Mouse (Mus musculus) embryonic facial prominence, embryonic 14.5 days (tissue): ENCODE results near the gene Gtf2i. TPM values are rescaled to one million over a fixed set of nuclear protein-coding genes. Genes with fewer than 3 reads are reported as not detected.

Experiments used
- ATAC-seq: fragments of 200-750 bp; cut with Nextera tagmentation; 2 replicates; pipeline ENCODE4 v1.8.0; 2017; ENCODE audit warnings: low read depth, moderate number of reproducible peaks, moderate TSS enrichment
- DNase-seq: peaks from one replicate; pipeline ENCODE4 v3.0.0-alpha.2; 2015; ENCODE audit warnings: low spot score
- H3K27ac ChIP-seq: fragments of 300-500 bp; sonication (generic); replicated peaks from 2 replicates; pipeline ENCODE4 v1.5.1; 2014; ENCODE audit warnings: low read depth, mild to moderate bottlenecking, low read length, moderate library complexity
- H3K27me3 ChIP-seq: fragments of 300-500 bp; sonication (generic); replicated peaks from 2 replicates; pipeline ENCODE4 v1.6.1; 2014; ENCODE audit warnings: low read length; ENCODE audit not compliant: control insufficient read depth, insufficient read depth
- H3K36me3 ChIP-seq: fragments of 300-500 bp; sonication (generic); 2 replicates; pipeline ENCODE4 v1.6.1; 2014; ENCODE audit warnings: low read length, mixed read lengths; ENCODE audit not compliant: control insufficient read depth, insufficient read depth
- H3K4me1 ChIP-seq: fragments of 300-500 bp; sonication (generic); 2 replicates; pipeline ENCODE4 v1.6.1; 2014; ENCODE audit warnings: antibody characterized with exemption, low read length; ENCODE audit not compliant: control insufficient read depth, insufficient read depth
- H3K4me2 ChIP-seq: fragments of 300-500 bp; sonication (generic); 2 replicates; pipeline ENCODE4 v1.6.1; 2014; ENCODE audit warnings: low read depth, mild to moderate bottlenecking, low read length, moderate library complexity, mixed read lengths
- H3K4me3 ChIP-seq: fragments of 300-500 bp; sonication (generic); 2 replicates; pipeline ENCODE4 v1.5.1; 2014; ENCODE audit warnings: low read depth, mild to moderate bottlenecking, low read length
- H3K9ac ChIP-seq: fragments of 300-500 bp; sonication (generic); 2 replicates; pipeline ENCODE4 v1.6.1; 2014; ENCODE audit warnings: low read depth, mild to moderate bottlenecking, low read length, moderate library complexity, mixed read lengths
- H3K9me3 ChIP-seq: fragments of 300-500 bp; sonication (generic); 2 replicates; pipeline ENCODE4 v1.6.1; 2016; ENCODE audit warnings: low read length; ENCODE audit not compliant: control insufficient read depth
- WGBS: fragments of 180-500 bp; shearing (Covaris S2); extraction: QIAGEN DNeasy Blood & Tissue Kit; methylation state at CpG from one replicate; pipeline ENCODE4 v1.1.7; 2014; 5-methylcytosine and 5-hydroxymethylcytosine counted together
- polyA plus RNA-seq: library from polyadenylated mRNA; unstranded; fragments of >200 nt; fragmentation: Nextera tagmentation; extraction: Ambion mirVana; gene quantifications from 2 replicates; pipeline ENCODE4 v1.2.1, GENCODE M21; 2014

Gene Gtf2i
- polyA plus RNA-seq, 1 experiment from 2014 or later: 141 TPM

DNA sequence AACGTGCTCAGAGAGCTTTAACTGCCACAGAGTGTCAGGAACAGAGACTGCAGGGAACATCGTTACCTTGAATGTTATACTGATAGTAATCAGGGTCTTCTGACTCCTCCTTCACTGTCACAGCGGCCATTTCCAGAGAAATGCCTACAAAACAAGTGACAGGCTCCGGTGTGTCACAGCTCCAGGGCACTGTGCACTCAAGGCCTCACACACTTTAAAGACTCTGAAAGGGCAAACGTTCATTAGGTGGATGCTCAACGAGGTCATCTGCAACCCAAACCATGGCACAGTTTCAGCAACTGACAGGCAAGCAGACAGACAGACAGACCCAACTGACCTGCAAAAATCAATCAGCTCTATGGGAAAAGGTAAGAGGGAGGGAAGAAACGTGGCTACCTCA, 35.2 kb downstream of the Gtf2i start:
- 88% methylated on average over 7 of the region's 7 CpGs for WGBS

DNA sequence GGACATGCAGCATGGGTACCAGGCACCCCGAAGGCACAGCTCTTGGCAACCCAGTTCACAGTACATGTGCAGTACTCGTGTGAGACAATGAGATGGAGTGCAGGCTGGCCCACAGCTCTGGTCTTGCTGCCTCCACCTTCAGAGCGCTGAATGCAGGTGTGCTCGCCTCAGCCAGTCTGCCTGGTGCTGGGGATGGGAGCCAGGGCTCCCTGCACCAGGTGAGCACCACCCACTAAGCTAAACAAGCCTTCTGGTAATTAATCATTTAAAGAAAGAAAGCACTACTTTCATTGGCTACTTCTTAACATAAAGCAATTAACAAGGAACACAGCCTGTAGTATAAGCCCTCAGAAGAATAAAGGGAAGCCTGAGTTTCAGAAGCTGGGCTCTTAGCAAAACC, 37.5 kb downstream of the Gtf2i start:
- Histone ChIP-seq H3K27me3 (no peaks in the 10 kb centered on the region), H3K4me3 (no peak overlapping the region), H3K36me3 (peaks cover 96% of the 10 kb centered on the region), H3K27ac (no peak overlapping the region), H3K9ac (no peak overlapping the region), H3K4me1 (no peaks in the 10 kb centered on the region), H3K4me2 (no peak overlapping the region), H3K9me3 (no peaks in the 10 kb centered on the region)
- DNase-seq (no peak), ATAC-seq (no peak)
- 83% methylated on average over 4 of the region's 4 CpGs for WGBS

More for the DNA sequence above, 35.2 kb downstream of the Gtf2i start:
- DNase-seq (no peak), ATAC-seq (no peak)
- Histone ChIP-seq H3K4me1 (no peaks in the 10 kb centered on the region), H3K27me3 (no peaks in the 10 kb centered on the region), H3K9me3 (no peaks in the 10 kb centered on the region), H3K4me3 (no peak overlapping the region), H3K36me3 (peaks cover 96% of the 10 kb centered on the region), H3K27ac (no peak overlapping the region), H3K9ac (no peak overlapping the region), H3K4me2 (no peak overlapping the region)

DNA sequence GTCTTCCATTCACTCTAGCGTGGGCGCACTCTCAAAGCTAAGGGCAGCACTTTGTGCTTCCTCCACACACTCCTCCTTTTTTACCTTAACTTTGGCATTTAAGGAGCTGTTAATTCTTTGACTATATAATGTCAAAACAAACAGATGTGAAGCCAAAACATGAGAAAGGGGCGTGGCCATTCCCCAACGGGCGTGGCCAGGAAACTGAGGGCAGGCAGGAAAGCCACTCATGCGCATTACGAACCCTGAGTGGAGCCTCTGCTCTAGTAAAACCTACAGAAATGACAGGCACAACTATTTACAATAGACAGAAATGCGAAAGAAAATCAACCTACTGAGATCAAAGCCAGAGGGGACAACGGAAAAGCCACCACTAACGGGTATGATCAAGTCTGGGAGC, 39.0 kb downstream of the Gtf2i start:
- Histone ChIP-seq H3K27ac (no peak overlapping the region), H3K4me2 (no peak overlapping the region), H3K9me3 (no peaks in the 10 kb centered on the region), H3K27me3 (no peaks in the 10 kb centered on the region), H3K4me3 (no peak overlapping the region), H3K36me3 (peaks cover 98% of the 10 kb centered on the region), H3K9ac (no peak overlapping the region), H3K4me1 (no peaks in the 10 kb centered on the region)
- no peak for ATAC-seq
- no peak for DNase-seq
- WGBS: 88% methylated on average over 10 of the region's 10 CpGs

DNA sequence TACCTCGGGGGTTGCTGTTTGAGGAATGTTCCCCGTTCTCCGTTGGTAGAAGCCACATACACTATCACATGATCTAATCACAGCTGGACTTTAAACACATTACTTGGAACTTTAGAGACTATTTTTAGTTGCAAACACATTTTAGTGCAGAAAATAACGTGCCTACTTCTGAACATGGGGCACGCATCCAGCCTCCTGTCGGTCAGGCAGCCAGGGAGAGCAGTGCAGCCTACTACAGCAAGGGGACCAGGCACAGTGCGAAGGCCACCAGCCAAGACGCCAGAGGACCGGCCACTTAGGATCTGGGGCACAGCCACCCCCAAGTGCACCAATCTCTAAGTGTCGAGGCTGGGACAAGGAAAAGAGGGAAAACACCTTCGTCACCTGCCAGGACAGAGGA, 39.5 kb downstream of the Gtf2i start:
- Histone ChIP-seq H3K27ac (no peak overlapping the region), H3K27me3 (no peaks in the 10 kb centered on the region), H3K9ac (no peak overlapping the region), H3K4me2 (no peak overlapping the region), H3K9me3 (no peaks in the 10 kb centered on the region), H3K4me3 (no peak overlapping the region), H3K4me1 (no peaks in the 10 kb centered on the region), H3K36me3 (peaks cover 98% of the 10 kb centered on the region)
- ATAC-seq: no peak
- WGBS: 85% methylated on average over 11 of the region's 11 CpGs
- no peak for DNase-seq

DNA sequence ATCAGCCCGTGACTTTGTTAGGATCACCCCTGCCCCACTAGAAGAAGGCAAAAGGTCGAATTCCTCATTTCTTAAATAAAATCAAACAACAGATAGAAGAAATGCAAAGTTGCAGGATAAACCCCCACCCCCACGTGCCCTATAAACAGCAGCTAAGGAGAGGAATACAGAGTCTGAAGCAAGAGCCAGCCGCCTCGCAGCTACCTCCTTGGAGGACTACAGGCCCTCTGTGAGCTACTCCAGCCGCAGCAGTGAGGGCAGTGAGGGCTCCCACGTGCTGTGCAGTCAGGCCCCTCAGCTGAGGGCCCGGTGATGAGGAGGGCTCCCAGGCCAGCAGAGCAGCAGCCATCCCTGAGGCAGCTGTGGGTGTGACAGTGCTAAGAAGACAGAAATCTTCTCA, 40.8 kb downstream of the Gtf2i start:
- 87% methylated on average over 8 of the region's 8 CpGs for WGBS
- no peak overlapping the region for H3K4me2 ChIP-seq
- no peaks in the 10 kb centered on the region for H3K4me1 ChIP-seq
- no peaks in the 10 kb centered on the region for H3K27me3 ChIP-seq
- H3K9me3 ChIP-seq: no peaks in the 10 kb centered on the region
- ATAC-seq: no peak
- no peak for DNase-seq
- H3K9ac ChIP-seq: no peak overlapping the region
- H3K27ac ChIP-seq: no peak overlapping the region
- H3K4me3 ChIP-seq: no peak overlapping the region
- H3K36me3 ChIP-seq: peaks cover 98% of the 10 kb centered on the region

DNA sequence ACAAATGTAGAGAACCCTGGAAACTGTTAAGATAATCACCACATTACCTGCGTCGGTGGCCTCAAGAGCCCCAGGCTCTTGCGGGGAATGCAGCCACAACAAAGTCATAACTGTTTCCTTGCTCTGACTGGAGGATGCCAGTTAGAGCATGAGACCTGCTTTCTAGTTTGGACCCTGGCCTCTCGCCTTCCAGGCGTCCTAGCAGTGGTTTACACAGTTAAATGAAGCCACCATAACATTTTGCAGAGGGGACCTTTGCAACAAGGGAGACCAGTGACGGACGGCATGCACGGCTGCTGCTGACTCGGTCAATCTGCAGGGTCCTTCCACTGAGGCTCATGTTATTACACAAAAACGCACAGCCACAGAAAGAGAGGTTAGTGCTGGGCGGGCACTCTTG, 41.8 kb downstream of the Gtf2i start:
- DNase-seq: no peak
- no peak overlapping the region for H3K4me2 ChIP-seq
- H3K36me3 ChIP-seq: peaks cover 99% of the 10 kb centered on the region
- H3K9ac ChIP-seq: no peak overlapping the region
- H3K9me3 ChIP-seq: no peaks in the 10 kb centered on the region
- no peaks in the 10 kb centered on the region for H3K4me1 ChIP-seq
- H3K27me3 ChIP-seq: no peaks in the 10 kb centered on the region
- H3K27ac ChIP-seq: no peak overlapping the region
- WGBS: 65% methylated on average over 11 of the region's 11 CpGs
- no peak for ATAC-seq
- H3K4me3 ChIP-seq: no peak overlapping the region

DNA sequence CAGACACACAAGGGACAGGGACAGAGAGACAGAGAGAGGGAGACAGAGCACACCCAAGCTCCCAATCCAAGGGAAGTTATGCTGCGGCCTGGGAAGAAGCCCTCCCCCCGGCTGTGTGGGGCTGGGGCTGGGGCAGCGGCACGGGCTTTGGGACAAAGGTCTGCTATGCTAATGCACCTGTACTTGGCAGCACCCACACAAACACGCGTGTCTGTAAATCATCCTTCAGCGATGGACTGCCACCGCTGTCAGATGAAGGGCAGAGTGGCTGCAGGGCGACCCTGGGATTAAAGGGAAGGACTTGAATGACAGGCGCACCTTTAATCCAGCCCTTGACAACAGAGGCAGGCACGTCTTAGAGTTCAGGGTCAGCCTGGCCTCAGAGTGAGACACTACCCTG, 43.1 kb downstream of the Gtf2i start:
- Histone ChIP-seq H3K36me3 (peaks cover 99% of the 10 kb centered on the region), H3K4me2 (no peak overlapping the region), H3K27me3 (no peaks in the 10 kb centered on the region), H3K9me3 (no peaks in the 10 kb centered on the region), H3K9ac (no peak overlapping the region), H3K4me3 (no peak overlapping the region), H3K4me1 (no peaks in the 10 kb centered on the region), H3K27ac (no peak overlapping the region)
- 80% methylated on average over 11 of the region's 11 CpGs for WGBS
- no peak for DNase-seq
- no peak for ATAC-seq

DNA sequence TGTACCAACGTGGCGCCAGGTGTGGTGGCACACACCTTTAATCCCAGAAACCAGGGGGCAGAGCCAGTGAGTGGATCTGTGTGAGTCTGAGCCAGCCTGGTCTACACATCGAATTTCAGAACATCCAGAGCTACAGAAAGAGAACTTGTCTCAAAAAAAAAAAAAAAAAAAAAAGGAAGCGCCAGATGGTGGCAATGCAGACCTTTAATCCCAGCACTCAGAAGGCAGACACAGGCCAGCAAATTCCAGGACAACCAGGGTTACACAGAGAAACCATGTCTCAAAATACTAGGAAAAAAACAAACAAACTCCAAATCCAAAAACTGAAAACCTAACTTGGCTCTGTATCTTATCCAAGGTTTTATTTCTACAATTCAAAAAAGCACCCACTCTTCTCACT, 44.0 kb downstream of the Gtf2i start:
- 85% methylated on average over 4 of the region's 4 CpGs for WGBS
- H3K4me1 ChIP-seq: no peaks in the 10 kb centered on the region
- no peak overlapping the region for H3K4me2 ChIP-seq
- no peaks in the 10 kb centered on the region for H3K27me3 ChIP-seq
- ATAC-seq (no peak), DNase-seq (no peak)
- H3K4me3 ChIP-seq: no peak overlapping the region
- H3K36me3 ChIP-seq: peaks cover 99% of the 10 kb centered on the region
- H3K9ac ChIP-seq: no peak overlapping the region
- no peaks in the 10 kb centered on the region for H3K9me3 ChIP-seq
- no peak overlapping the region for H3K27ac ChIP-seq

DNA sequence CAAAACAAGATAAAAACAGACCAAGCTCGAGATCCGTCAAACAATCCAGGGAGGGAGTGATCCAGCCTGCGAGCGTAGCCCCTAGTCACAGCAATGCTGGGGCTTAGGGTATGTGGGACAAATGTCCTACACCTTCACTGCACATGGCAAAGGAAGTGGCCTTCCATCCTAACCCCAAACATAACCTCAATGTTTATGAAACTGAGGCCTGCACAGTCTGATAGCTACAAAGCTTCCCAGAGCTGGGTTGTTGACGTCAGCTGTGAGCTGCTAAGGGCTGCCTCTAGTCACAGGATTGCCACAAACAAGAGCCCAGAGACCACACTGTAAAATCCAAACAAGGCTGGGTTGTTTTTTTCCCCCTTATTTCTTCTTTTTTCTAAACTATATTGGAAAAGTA, 44.8 kb downstream of the Gtf2i start:
- no peaks in the 10 kb centered on the region for H3K9me3 ChIP-seq
- no peak overlapping the region for H3K27ac ChIP-seq
- 90% methylated on average over 5 of the region's 5 CpGs for WGBS

More for the DNA sequence above, 44.8 kb downstream of the Gtf2i start:
- Histone ChIP-seq H3K4me2 (no peak overlapping the region), H3K36me3 (peaks cover 99% of the 10 kb centered on the region), H3K4me1 (no peaks in the 10 kb centered on the region), H3K27me3 (no peaks in the 10 kb centered on the region), H3K9ac (no peak overlapping the region), H3K4me3 (no peak overlapping the region)
- DNase-seq: no peak
- ATAC-seq: no peak
